Mouse (Mus musculus): ENCODE results near the gene Ncoa7. TPM values are rescaled to one million over a fixed set of nuclear protein-coding genes. Genes with fewer than 3 reads are reported as not detected.

Gene Ncoa7
- polyA plus RNA-seq, 1 experiment from 2014 or later: 10.0 TPM

GRCm38 (mm10) chr10:30585691-30586090, 217.4 kb downstream of the Ncoa7 start:
- peaks cover 2% of the 10 kb centered on the region; the same call in 1 of the 2 replicates for H3K36me3 ChIP-seq
- no peaks in the 10 kb centered on the region for H3K27me3 ChIP-seq (replicated peaks)
- WGBS: 97% methylated on average over 1 of the region's 1 CpGs
- no peak overlapping the region for H3K4me2 ChIP-seq (replicated peaks)
- H3K4me1 ChIP-seq (replicated peaks): no peaks in the 10 kb centered on the region
- no peak overlapping the region for H3K4me3 ChIP-seq (replicated peaks)
- no peak overlapping the region for H3K27ac ChIP-seq
- no peak for ATAC-seq
- H3K9me3 ChIP-seq: no peaks in the 10 kb centered on the region
- no peak overlapping the region for H3K9ac ChIP-seq

Other genes with a start within 250 kb of the Ncoa7 start
- 26.7 and 26.8 TPM in 2 replicates for gene Trmt11, start 202.6 kb downstream of the Ncoa7 start, polyA plus RNA-seq (2015; fragmentation: Nextera tagmentation; extraction: Ambion mirVana)
- gene Hint3, start 173.7 kb downstream of the Ncoa7 start, polyA plus RNA-seq (2015; fragmentation: Nextera tagmentation; extraction: Ambion mirVana): 31.0 and 37.4 TPM in 2 replicates
- 4.0 and 5.0 TPM in 2 replicates for gene Hey2, start 39.5 kb upstream of the Ncoa7 start, polyA plus RNA-seq (2015; fragmentation: Nextera tagmentation; extraction: Ambion mirVana)